Mouse (Mus musculus) bone marrow macrophage, adult 2 months (primary cell): Measurements from ENCODE around the gene Fam196b.

Source experiments
- CTCF ChIP-seq: IDR thresholded peaks from 2 replicates; pipeline ENCODE4 v1.5.1; 2012; ENCODE audit warnings: low read depth, mild to moderate bottlenecking, low read length, moderate library complexity
- POLR2A ChIP-seq: IDR thresholded peaks from 2 replicates; pipeline ENCODE4 v1.6.1; 2012; ENCODE audit warnings: mild to moderate bottlenecking, low read depth, low read length, borderline replicate concordance

GRCm38 (mm10) chr11:34385001-34385688 is 70.5 kb downstream of the Fam196b start:
- no peak for TF ChIP-seq CTCF
- TF ChIP-seq POLR2A = no peak
